Mouse (Mus musculus) forebrain, embryonic 14.5 days (tissue): ENCODE data around the gene Ccnk. TPM values are rescaled to one million over a fixed set of nuclear protein-coding genes. Genes with fewer than 3 reads are reported as not detected.

Source experiments
- ATAC-seq: fragments of 200-750 bp; cut with Nextera tagmentation; 2 replicates; pipeline ENCODE4 v1.8.0; 2017; ENCODE audit warnings: mild to moderate bottlenecking, moderate library complexity
- DNase-seq: peaks from one replicate; pipeline ENCODE4 v3.0.0-alpha.2; 2015; ENCODE audit warnings: low spot score
- H3K27ac ChIP-seq: fragments of 300-500 bp; sonication (generic); 2 replicates; pipeline ENCODE4 v1.5.1; 2014; ENCODE audit warnings: low read depth, mild to moderate bottlenecking, control low read depth, low read length, moderate library complexity
- H3K27me3 ChIP-seq: fragments of 300-500 bp; sonication (generic); replicated peaks from 2 replicates; pipeline ENCODE4 v1.6.1; 2014; ENCODE audit warnings: low read length, control low read depth, mixed read lengths; ENCODE audit not compliant: control insufficient read depth, insufficient read depth
- H3K36me3 ChIP-seq: fragments of 300-500 bp; sonication (generic); 2 replicates; pipeline ENCODE4 v1.6.1; 2014; ENCODE audit warnings: low read length, control low read depth; ENCODE audit not compliant: control insufficient read depth, insufficient read depth
- H3K4me1 ChIP-seq: fragments of 300-500 bp; sonication (generic); 2 replicates; pipeline ENCODE4 v1.6.1; 2014; ENCODE audit warnings: antibody characterized with exemption, low read length, control low read depth; ENCODE audit not compliant: control insufficient read depth, insufficient read depth
- H3K4me2 ChIP-seq: fragments of 300-500 bp; sonication (generic); 2 replicates; pipeline ENCODE4 v1.6.1; 2014; ENCODE audit warnings: mild to moderate bottlenecking, control low read depth, low read length
- H3K4me3 ChIP-seq: fragments of 300-500 bp; sonication (generic); 2 replicates; pipeline ENCODE4 v1.5.1; 2014; ENCODE audit warnings: low read depth, low read length, control low read depth
- H3K9ac ChIP-seq: fragments of 300-500 bp; sonication (generic); 2 replicates; pipeline ENCODE4 v1.6.1; 2014; ENCODE audit warnings: mild to moderate bottlenecking, low read length, control low read depth, moderate library complexity
- H3K9me3 ChIP-seq: fragments of 300-500 bp; sonication (generic); replicated peaks from 2 replicates; pipeline ENCODE4 v1.6.1; 2016; ENCODE audit warnings: low read length, control low read depth, mixed read lengths; ENCODE audit not compliant: control insufficient read depth
- WGBS: fragments of 180-500 bp; shearing (Covaris S2); extraction: QIAGEN DNeasy Blood & Tissue Kit; methylation state at CpG from one replicate; pipeline ENCODE4 v1.1.7; 2014; 5-methylcytosine and 5-hydroxymethylcytosine counted together
- polyA plus RNA-seq: library from polyadenylated mRNA; unstranded; fragments of >200 nt; fragmentation: Nextera tagmentation; extraction: Ambion mirVana; gene quantifications from 2 replicates; pipeline ENCODE4 v1.2.1, GENCODE M21; 2014

The Ccnk gene
- polyA plus RNA-seq, 1 experiment from 2014 or later = 10.7 TPM

DNA sequence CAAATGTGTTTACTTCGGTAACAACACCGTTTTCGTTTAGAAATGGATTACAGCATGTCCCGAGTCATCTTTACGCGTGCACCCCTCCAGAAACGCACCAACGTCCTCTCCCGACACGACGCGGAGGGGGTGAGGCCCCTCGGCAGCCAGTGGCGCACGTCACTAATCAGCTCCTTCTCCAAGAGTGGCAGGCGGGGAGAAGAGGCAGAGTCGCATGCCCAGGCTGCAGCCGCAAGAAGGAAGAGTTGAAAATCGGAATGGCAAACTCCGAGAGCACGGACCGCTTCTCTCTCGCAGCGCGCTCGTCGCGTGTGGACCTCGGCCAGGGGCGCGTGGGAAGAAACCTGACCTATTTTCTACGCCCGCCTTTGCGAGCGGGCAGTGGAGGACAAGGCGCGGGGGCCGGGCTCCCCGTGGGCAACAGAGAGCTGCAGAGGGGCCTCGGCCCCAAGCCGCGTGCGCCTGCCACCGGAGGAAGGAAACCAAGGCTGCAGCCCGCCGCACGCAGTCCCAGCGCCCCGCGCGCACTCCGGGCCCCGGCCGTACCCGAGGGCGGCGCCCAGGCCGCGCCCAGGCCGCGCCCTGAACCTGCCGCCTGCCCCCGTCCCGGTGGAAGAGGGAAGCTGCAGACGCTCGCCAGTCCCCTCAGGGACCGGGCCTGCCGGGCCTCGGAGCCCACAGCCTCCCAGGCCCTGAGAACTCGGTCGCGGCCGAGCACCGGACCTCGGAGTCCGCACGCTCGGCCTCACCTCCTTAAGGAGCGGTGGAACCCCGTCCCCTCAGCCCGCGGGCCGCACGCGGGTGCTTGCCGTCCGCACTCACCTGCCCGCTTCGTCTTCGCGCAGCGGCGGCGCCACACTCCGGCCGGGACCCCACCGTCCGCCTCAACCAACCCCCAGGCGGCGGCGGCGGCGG, 791 bp upstream of the Ccnk start:
- H3K9ac ChIP-seq = peak overlapping the region; percentile 89
- peak overlapping the region; percentile 85 for H3K27ac ChIP-seq
- peak overlapping the region; percentile 88 for H3K4me2 ChIP-seq
- peaks cover 21% of the 10 kb centered on the region for H3K36me3 ChIP-seq
- no peaks in the 10 kb centered on the region for H3K27me3 ChIP-seq
- peak; percentile 69 for DNase-seq
- no peaks in the 10 kb centered on the region for H3K9me3 ChIP-seq
- peaks cover 16% of the 10 kb centered on the region for H3K4me1 ChIP-seq
- H3K4me3 ChIP-seq = peak overlapping the region; percentile 97
- WGBS = under 1% methylated on average over 93 of the region's 103 CpGs
- peak; percentile 68 for ATAC-seq

DNA sequence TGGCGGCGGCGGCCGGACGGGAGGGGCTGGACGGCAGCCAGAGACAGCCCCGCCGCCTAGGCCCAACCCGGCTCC, 296 bp upstream of the Ccnk start, which contains the start of gene Setd3:
Gene Setd3 (minus strand): TSS at position 69 of the 75 bp plus-strand sequence.
- H3K4me3 ChIP-seq = peak within 1 kb of the TSS; percentile 97
- ATAC-seq = no peak

GRCm38 (mm10) chr12:108181716-108182115, 2.3 kb downstream of the Ccnk start:
- WGBS = 94% methylated on average over 6 of the region's 6 CpGs
- Histone ChIP-seq H3K4me1 (peaks cover 16% of the 10 kb centered on the region), H3K27ac (no peak overlapping the region), H3K4me3 (no peak overlapping the region), H3K27me3 (no peaks in the 10 kb centered on the region), H3K4me2 (no peak overlapping the region), H3K36me3 (peaks cover 42% of the 10 kb centered on the region), H3K9me3 (no peaks in the 10 kb centered on the region), H3K9ac (no peak overlapping the region)
- no peak for DNase-seq
- no peak for ATAC-seq

More for the DNA sequence above, 296 bp upstream of the Ccnk start, which contains the start of gene Setd3:
- WGBS = 0% methylated on average over 7 of the region's 9 CpGs
- Histone ChIP-seq H3K36me3 (peaks cover 26% of the 10 kb centered on the region), H3K27me3 (no peaks in the 10 kb centered on the region), H3K27ac (peak within 1 kb of the TSS; percentile 85), H3K9me3 (no peaks in the 10 kb centered on the region), H3K9ac (peak within 1 kb of the TSS; percentile 89), H3K4me1 (peaks cover 16% of the 10 kb centered on the region), H3K4me2 (peak within 1 kb of the TSS; percentile 96)
- DNase-seq = no peak

- Histone ChIP-seq H3K4me2 (no peak overlapping the region), H3K36me3 (peaks cover 86% of the 10 kb centered on the region), H3K27me3 (no peaks in the 10 kb centered on the region), H3K27ac (no peak overlapping the region), H3K9ac (no peak overlapping the region), H3K4me1 (no peaks in the 10 kb centered on the region), H3K4me3 (no peak overlapping the region), H3K9me3 (no peaks in the 10 kb centered on the region)
- ATAC-seq (no peak), DNase-seq (no peak)
- 90% methylated on average over 6 of the region's 6 CpGs for WGBS
These were observed 8.2 kb downstream of the Ccnk start for GRCm38 (mm10) chr12:108187541-108188091.

DNA sequence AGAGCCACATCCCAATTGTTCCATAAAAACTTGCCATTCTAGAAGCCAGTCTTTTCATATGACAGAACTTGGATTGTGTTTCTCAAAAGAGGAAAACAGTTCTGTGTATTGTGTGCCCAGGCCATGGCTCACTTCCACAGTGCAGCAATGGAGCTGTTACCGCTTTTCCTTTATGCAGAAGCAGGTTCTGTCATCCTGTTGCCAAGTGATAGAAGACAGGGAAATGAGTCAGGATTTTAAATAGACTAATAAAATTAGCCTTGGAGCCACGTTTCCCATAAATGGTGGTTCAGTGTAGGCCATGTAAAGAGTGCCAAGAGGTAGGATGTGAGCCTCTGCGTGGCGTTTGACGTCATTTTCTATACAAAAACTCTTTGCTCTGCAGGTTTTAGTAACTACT, 14.5 kb downstream of the Ccnk start:
- no peak overlapping the region for H3K9ac ChIP-seq
- no peak overlapping the region for H3K4me3 ChIP-seq
- H3K27ac ChIP-seq = no peak overlapping the region
- peaks cover 98% of the 10 kb centered on the region for H3K36me3 ChIP-seq
- no peak for ATAC-seq
- no peaks in the 10 kb centered on the region for H3K4me1 ChIP-seq
- H3K27me3 ChIP-seq = no peaks in the 10 kb centered on the region
- no peak overlapping the region for H3K4me2 ChIP-seq
- DNase-seq = no peak
- WGBS = 92% methylated on average over 5 of the region's 5 CpGs
- no peaks in the 10 kb centered on the region for H3K9me3 ChIP-seq

- ATAC-seq (no peak), DNase-seq (no peak)
- H3K27ac ChIP-seq = no peak overlapping the region
- no peak overlapping the region for H3K9ac ChIP-seq
- WGBS = 97% methylated on average over 11 of the region's 11 CpGs
- H3K4me2 ChIP-seq = no peak overlapping the region
- no peaks in the 10 kb centered on the region for H3K27me3 ChIP-seq
- H3K4me1 ChIP-seq = no peaks in the 10 kb centered on the region
- H3K4me3 ChIP-seq = no peak overlapping the region
- H3K36me3 ChIP-seq = peaks cover 99% of the 10 kb centered on the region
- H3K9me3 ChIP-seq = no peaks in the 10 kb centered on the region
These were observed 16.4 kb downstream of the Ccnk start for GRCm38 (mm10) chr12:108195761-108196160.

DNA sequence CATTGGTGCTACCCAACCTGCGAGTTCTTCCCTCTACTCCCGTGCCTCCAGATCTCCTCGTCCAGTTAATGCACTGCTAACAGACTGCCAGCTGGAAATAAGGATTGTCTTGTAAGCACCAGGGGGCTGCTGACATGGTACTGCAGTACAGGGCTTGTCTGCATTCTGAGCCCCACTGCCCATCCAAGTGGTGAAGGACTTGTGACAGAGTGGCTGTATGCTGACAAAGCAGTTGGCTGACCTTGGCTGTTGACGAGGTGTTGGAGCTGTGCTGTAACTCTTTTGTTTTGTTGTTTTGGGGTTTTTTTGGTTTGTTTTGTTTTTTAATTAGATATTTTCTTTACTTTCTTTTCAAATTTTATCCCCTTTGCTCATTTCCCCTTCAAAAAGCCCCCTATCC, 19.1 kb downstream of the Ccnk start:
- H3K4me2 ChIP-seq = no peak overlapping the region
- H3K36me3 ChIP-seq = peaks cover 98% of the 10 kb centered on the region
- ATAC-seq = no peak
- H3K27me3 ChIP-seq = no peaks in the 10 kb centered on the region
- 79% methylated on average over 4 of the region's 4 CpGs for WGBS
- no peak overlapping the region for H3K4me3 ChIP-seq
- DNase-seq = no peak
- H3K9me3 ChIP-seq = no peaks in the 10 kb centered on the region
- H3K4me1 ChIP-seq = no peaks in the 10 kb centered on the region
- H3K27ac ChIP-seq = no peak overlapping the region
- H3K9ac ChIP-seq = no peak overlapping the region

DNA sequence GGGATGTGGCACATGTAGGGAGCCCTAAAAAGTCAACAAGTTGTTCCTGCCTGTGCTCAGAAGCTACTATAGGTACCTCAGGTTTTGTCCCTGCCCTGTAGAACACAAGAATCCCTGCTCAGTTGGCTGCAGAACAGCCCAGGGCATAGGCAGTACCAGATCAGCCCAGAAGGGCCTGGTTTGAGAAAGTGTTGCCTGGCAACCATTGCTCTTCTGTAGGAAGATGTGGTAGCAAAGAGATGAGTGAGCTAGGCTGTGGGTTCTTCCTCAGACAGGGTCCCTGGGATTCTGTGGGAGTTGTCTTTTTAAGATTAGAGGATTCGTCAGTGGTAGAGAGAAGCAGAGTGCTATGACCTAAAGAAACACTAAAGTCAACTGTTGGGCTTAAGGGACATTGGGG, 20.7 kb downstream of the Ccnk start:
- DNase-seq (no peak), ATAC-seq (no peak)
- H3K4me2 ChIP-seq = no peak overlapping the region
- H3K9me3 ChIP-seq = no peaks in the 10 kb centered on the region
- 90% methylated on average over 1 of the region's 1 CpGs for WGBS
- H3K27me3 ChIP-seq = no peaks in the 10 kb centered on the region
- no peaks in the 10 kb centered on the region for H3K4me1 ChIP-seq
- no peak overlapping the region for H3K27ac ChIP-seq
- H3K36me3 ChIP-seq = peaks cover 97% of the 10 kb centered on the region
- H3K9ac ChIP-seq = no peak overlapping the region
- no peak overlapping the region for H3K4me3 ChIP-seq

- Histone ChIP-seq H3K9me3 (no peaks in the 10 kb centered on the region), H3K4me1 (no peaks in the 10 kb centered on the region), H3K27ac (no peak overlapping the region), H3K4me2 (no peak overlapping the region), H3K27me3 (no peaks in the 10 kb centered on the region), H3K9ac (no peak overlapping the region), H3K36me3 (peaks cover 72% of the 10 kb centered on the region), H3K4me3 (no peak overlapping the region)
- WGBS = 84% methylated on average over 8 of the region's 8 CpGs
- ATAC-seq (no peak), DNase-seq (no peak)
These were observed 24.5 kb downstream of the Ccnk start for GRCm38 (mm10) chr12:108203895-108204294.
